Mouse (Mus musculus) embryonic facial prominence, embryonic 11.5 days (tissue): ENCODE measurements around the gene Rarb. TPM values are rescaled to one million over a fixed set of nuclear protein-coding genes. Genes with fewer than 3 reads are reported as not detected.
"Not testable (repeated sequence)": the region's sequence is repeated elsewhere in the genome, so short reads cannot be mapped to it uniquely, and the experiment has no call there.

Experiments
- ATAC-seq: fragments of 200-750 bp; cut with Nextera tagmentation; replicated peaks from 2 replicates; pipeline ENCODE4 v1.8.0; 2017; ENCODE audit warnings: low read depth; ENCODE audit not compliant: insufficient number of reproducible peaks, low FRiP score, low TSS enrichment
- DNase-seq: peaks from one replicate; pipeline ENCODE4 v3.0.0-alpha.2; 2015; ENCODE audit warnings: low spot score
- H3K27ac ChIP-seq: fragments of 300-500 bp; sonication (generic); replicated peaks from 2 replicates; pipeline ENCODE4 v1.5.1; 2014; ENCODE audit warnings: mild to moderate bottlenecking, low read depth, low read length, control low read depth
- H3K27me3 ChIP-seq: fragments of 300-500 bp; sonication (generic); 2 replicates; pipeline ENCODE4 v1.6.1; 2014; ENCODE audit warnings: mild to moderate bottlenecking, low read length, moderate library complexity, mixed read lengths; ENCODE audit not compliant: control insufficient read depth, insufficient read depth
- H3K36me3 ChIP-seq: fragments of 300-500 bp; sonication (generic); replicated peaks from 2 replicates; pipeline ENCODE4 v1.6.1; 2014; ENCODE audit warnings: low read depth, mild to moderate bottlenecking, low read length, moderate library complexity, mixed read lengths; ENCODE audit not compliant: control insufficient read depth, insufficient read depth
- H3K4me1 ChIP-seq: fragments of 300-500 bp; sonication (generic); 2 replicates; pipeline ENCODE4 v1.6.1; 2014; ENCODE audit warnings: low read length, mixed read lengths; ENCODE audit not compliant: control insufficient read depth, insufficient read depth
- H3K4me2 ChIP-seq: fragments of 300-500 bp; sonication (generic); 2 replicates; pipeline ENCODE4 v1.6.1; 2014; ENCODE audit warnings: low read depth, mild to moderate bottlenecking, control low read depth, low read length, moderate library complexity
- H3K4me3 ChIP-seq: fragments of 300-500 bp; sonication (generic); 2 replicates; pipeline ENCODE4 v1.5.1; 2014; ENCODE audit warnings: low read depth, low read length, control low read depth
- H3K9ac ChIP-seq: fragments of 300-500 bp; sonication (generic); replicated peaks from 2 replicates; pipeline ENCODE4 v1.6.1; 2014; ENCODE audit warnings: mild to moderate bottlenecking, control low read depth, low read length
- H3K9me3 ChIP-seq: fragments of 300-500 bp; sonication (generic); replicated peaks from 2 replicates; pipeline ENCODE4 v1.6.1; 2016; ENCODE audit warnings: mild to moderate bottlenecking, low read length, inconsistent platforms, mixed read lengths; ENCODE audit not compliant: control insufficient read depth
- WGBS: fragments of 180-500 bp; shearing (Covaris S2); extraction: QIAGEN DNeasy Blood & Tissue Kit; methylation state at CpG from one replicate; pipeline ENCODE4 v1.1.7; 2014; 5-methylcytosine and 5-hydroxymethylcytosine counted together
- polyA plus RNA-seq: library from polyadenylated mRNA; unstranded; fragments of >200 nt; fragmentation: Nextera tagmentation; extraction: Ambion mirVana; gene quantifications from 2 replicates; pipeline ENCODE4 v1.2.1, GENCODE M21; 2014

The Rarb gene
- polyA plus RNA-seq, 1 experiment from 2014 or later = 35.5 TPM

- Histone ChIP-seq H3K4me1 (no peaks in the 10 kb centered on the region), H3K27ac (no peak overlapping the region), H3K4me2 (no peak overlapping the region), H3K4me3 (no peak overlapping the region), H3K9me3 (no peaks in the 10 kb centered on the region), H3K36me3 (no peaks in the 10 kb centered on the region), H3K9ac (no peak overlapping the region), H3K27me3 (no peaks in the 10 kb centered on the region)
- ATAC-seq = no peak
- WGBS = 89% methylated on average over 5 of the region's 5 CpGs
- DNase-seq = no peak
Measured at GRCm38 (mm10) chr14:16781942-16782541, 36.9 kb downstream of the Rarb start.

GRCm38 (mm10) chr14:16776723-16777381, 42.1 kb downstream of the Rarb start:
- Histone ChIP-seq H3K36me3 (no peaks in the 10 kb centered on the region), H3K4me1 (no peaks in the 10 kb centered on the region), H3K27me3 (no peaks in the 10 kb centered on the region), H3K4me3 (no peak overlapping the region), H3K9me3 (no peaks in the 10 kb centered on the region), H3K27ac (no peak overlapping the region), H3K9ac (no peak overlapping the region), H3K4me2 (no peak overlapping the region)
- 52% methylated on average over 2 of the region's 2 CpGs for WGBS
- DNase-seq (peak; percentile 36), ATAC-seq (no peak; the same call in 1 of the 2 replicates)

- Histone ChIP-seq H3K4me1 (no peaks in the 10 kb centered on the region), H3K9me3 (no peaks in the 10 kb centered on the region), H3K27ac (no peak overlapping the region), H3K27me3 (no peaks in the 10 kb centered on the region), H3K9ac (no peak overlapping the region), H3K4me2 (no peak overlapping the region), H3K36me3 (no peaks in the 10 kb centered on the region), H3K4me3 (no peak overlapping the region)
- DNase-seq (no peak), ATAC-seq (no peak)
- WGBS = 79% methylated on average over 3 of the region's 3 CpGs
Measured at GRCm38 (mm10) chr14:16772927-16773326, 46.0 kb downstream of the Rarb start.

GRCm38 (mm10) chr14:16765891-16766290, 53.1 kb downstream of the Rarb start:
- no peaks in the 10 kb centered on the region for H3K36me3 ChIP-seq
- no peak overlapping the region for H3K9ac ChIP-seq
- no peak overlapping the region for H3K4me3 ChIP-seq
- no peaks in the 10 kb centered on the region for H3K4me1 ChIP-seq
- H3K27me3 ChIP-seq = no peaks in the 10 kb centered on the region
- ATAC-seq (no peak), DNase-seq (no peak)
- 95% methylated on average over 1 of the region's 1 CpGs for WGBS
- no peaks in the 10 kb centered on the region for H3K9me3 ChIP-seq
- no peak overlapping the region for H3K4me2 ChIP-seq
- no peak overlapping the region for H3K27ac ChIP-seq

- Histone ChIP-seq H3K27ac (no peak overlapping the region), H3K4me3 (no peak overlapping the region), H3K4me1 (no peaks in the 10 kb centered on the region), H3K9ac (no peak overlapping the region), H3K36me3 (no peaks in the 10 kb centered on the region), H3K9me3 (no peaks in the 10 kb centered on the region), H3K4me2 (no peak overlapping the region), H3K27me3 (no peaks in the 10 kb centered on the region)
- ATAC-seq = no peak
- DNase-seq = no peak
Measured at GRCm38 (mm10) chr14:16762773-16763172, 56.2 kb downstream of the Rarb start.

GRCm38 (mm10) chr14:16758773-16759434, 60.1 kb downstream of the Rarb start:
- Histone ChIP-seq H3K36me3 (no peaks in the 10 kb centered on the region), H3K27me3 (no peaks in the 10 kb centered on the region), H3K27ac (no peak overlapping the region), H3K4me2 (no peak overlapping the region), H3K4me3 (no peak overlapping the region), H3K9me3 (no peaks in the 10 kb centered on the region), H3K9ac (no peak overlapping the region), H3K4me1 (no peaks in the 10 kb centered on the region)
- no peak for DNase-seq
- ATAC-seq = no peak
- 77% methylated on average over 6 of the region's 6 CpGs for WGBS

GRCm38 (mm10) chr14:16755601-16756000, 63.4 kb downstream of the Rarb start:
- not testable (repeated sequence) for H3K4me2 ChIP-seq, H3K4me3 ChIP-seq, H3K4me1 ChIP-seq, H3K9me3 ChIP-seq, H3K9ac ChIP-seq, ATAC-seq, DNase-seq, H3K27ac ChIP-seq, H3K27me3 ChIP-seq, H3K36me3 ChIP-seq
- WGBS = 92% methylated on average over 1 of the region's 1 CpGs

GRCm38 (mm10) chr14:16752648-16753047, 66.3 kb downstream of the Rarb start:
- WGBS = 83% methylated on average over 1 of the region's 1 CpGs

More at GRCm38 (mm10) chr14:16752648-16753047, 66.3 kb downstream of the Rarb start:
- ATAC-seq (no peak), DNase-seq (no peak)
- Histone ChIP-seq H3K4me1 (no peaks in the 10 kb centered on the region), H3K27ac (no peak overlapping the region), H3K36me3 (no peaks in the 10 kb centered on the region), H3K27me3 (no peaks in the 10 kb centered on the region), H3K9me3 (no peaks in the 10 kb centered on the region), H3K9ac (no peak overlapping the region), H3K4me2 (no peak overlapping the region), H3K4me3 (no peak overlapping the region)
